Mouse (Mus musculus): ENCODE measurements around the gene Spon1.

DNA sequence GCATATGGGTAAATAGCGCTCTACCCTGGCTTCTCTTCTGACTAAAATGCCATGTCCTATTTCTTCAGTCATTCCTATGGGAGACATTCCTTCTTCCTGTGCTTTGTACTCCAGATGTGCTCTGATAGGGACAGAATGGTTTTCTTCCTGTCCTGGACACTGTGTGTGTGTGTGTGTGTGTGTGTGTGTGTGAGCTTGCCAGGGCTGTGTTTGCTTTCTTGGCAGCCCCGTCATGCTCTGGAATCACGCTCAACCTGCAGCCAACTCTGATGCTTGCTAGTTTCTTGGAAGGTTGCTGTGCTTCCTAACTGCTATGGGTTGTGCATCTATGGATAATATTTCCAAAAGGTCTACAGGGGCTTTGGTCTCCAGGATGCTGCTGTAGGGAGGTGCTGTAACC, 9.1 kb downstream of the Spon1 start:
- TF ChIP-seq POLR2AphosphoS2 (IDR thresholded peaks at IDR 0.05; ENCODE audit: low read depth, low read length) (no peak), RAD21 (IDR thresholded peaks at IDR 0.05; ENCODE audit: low read depth, low read length) (no peak), EP300 (IDR thresholded peaks at IDR 0.05; ENCODE audit: low read length) (no peak)
